Mouse (Mus musculus): ENCODE data around the gene Mfsd13b.
"Not testable (repeated sequence)": the region's sequence is repeated elsewhere in the genome, so short reads cannot be mapped to it uniquely, and the experiment has no call there.

Gene Mfsd13b

GRCm38 (mm10) chr7:120982200-120982841 lies at the start of gene Mfsd13b, which contains the start of gene Cdr2:
Gene Mfsd13b, plus strand, starts transcription at chr7:120982509.
Gene Cdr2, minus strand, starts transcription at chr7:120982312.
- peak; percentile 97 for DNase-seq (ENCODE audit: low read depth)

- DNase-seq (ENCODE audit: low read depth), result no peak
Observed at GRCm38 (mm10) chr7:120933110-120933509, 49.2 kb upstream of the Mfsd13b start.

DNA sequence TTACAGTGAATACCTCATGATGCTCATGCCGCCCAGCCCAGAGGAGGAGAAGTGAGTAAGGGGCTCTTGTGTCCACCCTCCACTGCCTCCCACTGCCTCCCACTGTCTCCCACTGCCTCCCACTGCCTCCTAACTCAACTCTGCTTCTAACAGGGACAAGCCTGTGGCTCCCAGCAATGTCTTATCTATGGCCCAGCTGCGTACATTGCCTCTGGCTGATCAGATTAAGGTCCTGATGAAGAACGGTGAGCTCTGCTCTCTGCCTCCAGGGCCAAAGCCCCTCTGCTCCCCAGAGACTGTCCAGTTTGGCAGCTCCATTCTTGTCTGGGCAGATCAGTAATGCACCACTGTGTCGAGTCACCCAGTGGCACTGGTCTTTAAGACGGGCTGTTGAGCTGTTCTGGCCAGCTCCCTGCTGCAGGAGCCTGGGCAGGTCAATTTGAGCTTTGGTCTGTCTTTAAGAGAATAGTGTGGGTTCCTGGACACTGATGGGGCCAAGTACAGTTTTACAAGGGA lies 48.6 kb upstream of the Mfsd13b start:
- DNase-seq (ENCODE audit: low read depth), result no peak

DNA sequence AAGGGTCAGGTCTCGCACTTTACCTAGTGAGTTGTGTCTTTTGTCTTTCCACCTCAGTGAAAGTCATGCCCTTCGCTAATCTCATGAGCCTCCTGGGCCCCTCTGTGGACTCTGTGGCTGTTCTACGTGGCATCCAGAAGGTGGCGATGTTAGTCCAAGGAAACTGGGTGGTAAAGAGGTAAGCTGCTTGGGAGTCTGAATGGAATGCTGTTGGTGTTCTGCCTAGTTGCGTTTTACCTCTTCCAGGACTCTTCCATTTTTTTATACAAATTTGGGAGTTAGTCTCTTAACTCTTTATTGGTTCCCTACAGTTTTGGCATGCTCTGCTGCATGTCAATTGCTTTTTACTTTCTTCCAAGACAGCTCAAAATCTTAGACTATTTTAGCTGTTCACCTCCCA lies 47.6 kb upstream of the Mfsd13b start:
- peak; percentile 83 for DNase-seq (ENCODE audit: low read depth)

GRCm38 (mm10) chr7:120936522-120936921 lies 45.8 kb upstream of the Mfsd13b start:
- peak; percentile 11 for DNase-seq (ENCODE audit: low read depth)

GRCm38 (mm10) chr7:120938206-120938605 lies 44.1 kb upstream of the Mfsd13b start:
- DNase-seq (ENCODE audit: low read depth), result no peak

GRCm38 (mm10) chr7:120940343-120940742 lies 42.0 kb upstream of the Mfsd13b start:
- DNase-seq (ENCODE audit: low read depth), result no peak

- no peak for DNase-seq (ENCODE audit: low read depth)
Observed at GRCm38 (mm10) chr7:120941214-120941613, 41.1 kb upstream of the Mfsd13b start.

DNA sequence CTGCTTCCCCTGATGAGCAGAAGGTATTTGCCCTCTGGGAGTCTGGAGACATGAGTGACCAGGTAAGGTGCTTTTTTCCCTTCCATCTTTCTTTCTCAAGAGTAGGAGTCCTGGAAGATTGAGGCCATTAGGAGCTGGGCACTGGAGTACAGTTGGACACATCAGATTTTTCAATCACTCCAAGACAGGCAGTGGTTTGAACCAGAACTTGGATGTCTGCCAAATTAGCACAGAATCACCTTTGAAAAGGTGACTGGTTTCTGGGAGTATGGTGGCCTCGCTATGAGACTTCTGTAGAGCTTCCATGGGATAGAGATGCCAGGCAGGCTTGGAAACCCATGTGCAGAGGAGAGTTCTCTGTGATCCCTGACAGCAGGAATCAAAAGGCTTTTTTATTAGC lies 39.8 kb upstream of the Mfsd13b start:
- DNase-seq (ENCODE audit: low read depth), result no peak

DNA sequence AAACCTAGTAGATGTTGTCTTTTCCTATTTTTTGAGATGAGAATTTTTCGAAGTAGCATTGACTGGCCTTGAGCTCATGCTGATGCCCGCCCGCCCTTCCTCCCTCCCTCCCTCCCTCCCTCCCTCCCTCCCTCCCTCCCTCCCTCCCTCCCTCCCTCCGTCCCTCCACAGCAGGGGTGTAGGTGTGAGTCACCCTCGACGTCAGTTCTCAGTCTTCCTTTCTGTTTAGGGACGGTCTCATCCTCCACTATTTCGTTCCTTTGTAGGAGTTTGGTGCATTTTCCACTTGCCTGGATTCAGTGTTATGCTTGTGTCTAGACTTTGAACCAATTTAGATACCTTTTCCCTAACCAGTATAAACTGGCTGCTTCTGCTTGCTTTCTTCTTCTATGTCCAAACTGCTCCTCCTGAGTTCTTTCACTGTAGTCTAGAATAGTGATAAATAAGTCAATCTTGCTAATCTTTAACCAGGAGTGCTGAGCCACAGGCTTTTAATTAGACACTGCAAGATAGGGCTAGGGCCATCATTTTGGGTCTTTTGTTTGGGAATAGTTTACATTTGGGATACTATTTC lies 38.3 kb upstream of the Mfsd13b start:
- DNase-seq (ENCODE audit: low read depth), result no peak

DNA sequence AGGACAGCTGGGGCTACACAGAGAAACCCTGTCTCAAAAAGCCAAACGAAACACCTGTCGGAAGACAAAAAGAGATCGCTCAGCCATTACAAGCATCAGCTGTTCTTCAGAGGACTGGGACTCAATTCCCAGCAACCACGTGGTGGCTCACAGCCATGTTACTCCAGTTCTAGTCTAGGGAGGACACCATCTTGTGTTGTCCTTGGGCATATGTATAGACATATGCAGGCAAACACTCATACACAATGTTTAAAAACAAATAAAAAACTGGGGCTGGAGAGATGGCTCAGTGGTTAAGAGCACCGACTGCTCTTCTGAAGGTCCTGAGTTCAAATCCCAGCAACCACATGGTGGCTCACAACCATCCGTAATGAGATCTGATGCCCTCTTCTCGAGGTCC lies 28.7 kb upstream of the Mfsd13b start:
- not testable (repeated sequence) for DNase-seq (ENCODE audit: low read depth)

DNA sequence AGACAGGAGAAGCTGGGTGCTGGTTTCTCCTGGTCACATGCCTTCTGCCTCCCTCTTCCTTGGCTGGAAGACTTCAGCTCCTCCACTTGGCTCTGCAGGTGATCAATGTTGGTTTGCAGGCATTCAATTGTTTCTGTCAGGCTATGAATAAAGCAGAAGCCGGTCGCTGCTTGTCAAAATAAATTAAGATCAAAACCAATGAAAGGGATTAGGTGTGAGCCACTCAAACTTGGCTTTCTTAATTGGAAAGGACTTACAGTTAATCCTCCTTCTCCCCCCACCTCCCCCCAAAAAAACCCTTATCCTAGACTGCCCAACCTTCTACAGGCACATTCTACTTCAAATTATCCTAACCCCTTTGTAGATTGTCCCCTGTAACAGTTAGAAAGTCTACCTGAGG lies 22.2 kb upstream of the Mfsd13b start:
- DNase-seq (ENCODE audit: low read depth), result no peak

GRCm38 (mm10) chr7:120960601-120961000 lies 21.7 kb upstream of the Mfsd13b start:
- DNase-seq (ENCODE audit: low read depth), result no peak

DNA sequence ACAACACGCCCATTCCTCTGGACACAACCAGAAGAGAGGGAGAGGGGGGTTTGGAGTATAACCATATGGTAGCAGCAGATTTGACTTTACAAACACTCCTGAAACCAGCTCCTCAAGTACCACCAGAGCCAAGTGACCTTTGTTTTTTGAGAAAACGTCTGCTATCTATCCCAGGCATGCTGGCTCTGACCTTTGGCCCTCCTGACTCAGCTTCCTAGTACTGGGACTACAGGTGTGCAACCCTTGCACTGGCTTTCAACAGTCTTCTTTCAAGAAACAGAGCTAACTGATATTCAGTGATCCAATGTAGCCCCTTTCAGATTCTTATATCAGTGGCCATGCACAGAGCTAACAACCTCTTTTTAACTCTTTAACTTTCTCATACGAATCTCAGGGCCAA lies 20.4 kb upstream of the Mfsd13b start:
- no peak for DNase-seq (ENCODE audit: low read depth)

DNA sequence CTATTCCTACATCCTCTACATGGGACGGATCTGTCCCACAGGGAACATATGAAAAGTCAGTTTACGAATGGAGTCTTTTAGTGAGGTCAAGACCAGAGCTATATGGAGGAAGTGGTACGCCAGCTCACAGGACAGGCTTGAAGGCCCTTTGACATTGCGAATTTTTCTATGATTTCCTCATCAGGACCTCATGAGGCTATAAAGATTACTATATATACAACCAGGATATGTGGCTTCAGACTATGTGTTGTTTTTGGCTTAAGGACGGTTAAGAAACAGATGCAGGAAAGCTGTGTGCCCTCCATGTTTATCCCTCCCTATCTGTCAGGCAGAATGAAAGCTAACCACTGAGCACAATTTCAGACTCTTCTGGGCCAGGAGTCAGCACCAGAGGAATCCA lies 19.2 kb upstream of the Mfsd13b start:
- DNase-seq (ENCODE audit: low read depth), result peak; percentile 69

GRCm38 (mm10) chr7:120969221-120969620 lies 13.1 kb upstream of the Mfsd13b start:
- DNase-seq (ENCODE audit: low read depth), result no peak

- DNase-seq (ENCODE audit: low read depth), result no peak
Observed at GRCm38 (mm10) chr7:120970112-120970511, 12.2 kb upstream of the Mfsd13b start.

DNA sequence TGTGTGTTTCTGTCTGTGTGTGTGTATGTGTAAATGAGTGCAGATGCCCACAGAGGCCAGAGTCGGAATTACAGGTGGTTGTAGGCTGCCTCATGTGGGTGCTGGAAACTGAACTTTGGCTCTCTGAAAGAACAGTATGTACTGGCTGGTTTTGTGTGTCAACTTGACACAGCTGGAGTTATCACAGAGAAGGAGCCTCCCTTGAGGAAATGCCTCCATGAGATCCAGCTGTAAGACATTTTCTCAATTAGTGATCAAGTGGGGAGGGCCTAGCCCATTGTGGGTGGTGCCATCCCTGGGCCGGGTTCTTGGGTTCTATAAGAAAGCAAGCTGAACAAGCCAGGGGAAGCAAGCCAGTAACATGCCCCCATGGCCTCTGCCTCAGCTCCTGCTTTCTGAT lies 9.8 kb upstream of the Mfsd13b start:
- DNase-seq (ENCODE audit: low read depth), result not testable (repeated sequence)

- DNase-seq (ENCODE audit: low read depth), result peak; percentile 10
Observed at GRCm38 (mm10) chr7:120974001-120974400, 8.3 kb upstream of the Mfsd13b start.

- DNase-seq (ENCODE audit: low read depth), result peak; percentile 37
Observed at GRCm38 (mm10) chr7:120977063-120977462, 5.2 kb upstream of the Mfsd13b start.

DNA sequence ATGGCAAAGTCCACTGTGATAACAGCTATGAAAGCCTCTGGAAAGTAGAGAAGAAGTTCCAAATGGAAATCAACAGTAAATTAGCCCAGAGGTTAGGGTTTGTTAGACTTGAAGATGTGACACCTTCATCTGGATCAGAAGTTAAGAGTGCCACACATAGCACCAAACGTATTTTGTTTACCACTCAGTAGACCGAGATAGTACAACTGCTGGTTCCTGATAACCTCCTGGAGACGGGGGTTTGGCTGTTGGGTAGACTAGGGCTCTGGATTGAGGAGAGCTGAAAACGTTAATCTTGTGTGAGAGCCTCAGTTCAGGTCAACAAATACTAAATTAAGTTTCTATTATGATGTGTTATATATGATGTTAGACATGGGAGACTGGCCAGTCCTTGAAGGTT lies 2.3 kb upstream of the Mfsd13b start:
- no peak for DNase-seq (ENCODE audit: low read depth)

- DNase-seq (ENCODE audit: low read depth), result peak; percentile 52
Observed at GRCm38 (mm10) chr7:120980931-120981924, 1.1 kb upstream of the Mfsd13b start.

Measured in NIH3T3 (cell line).